Mouse (Mus musculus) liver, postnatal 0 days (tissue): ENCODE data around the gene Dus1l. TPM values are rescaled to one million over a fixed set of nuclear protein-coding genes. Genes with fewer than 3 reads are reported as not detected.

Source experiments
- ATAC-seq: fragments of 200-750 bp; cut with Nextera tagmentation; 2 replicates; pipeline ENCODE4 v1.8.0; 2017; ENCODE audit warnings: mild to moderate bottlenecking, moderate library complexity
- DNase-seq: peaks from one replicate; pipeline ENCODE4 v3.0.0-alpha.2; 2016
- H3K27ac ChIP-seq: fragments of 300-500 bp; sonication (generic); 2 replicates; pipeline ENCODE4 v1.5.1; 2014; ENCODE audit warnings: antibody characterized with exemption, moderate library complexity, mild to moderate bottlenecking, low read depth
- H3K27me3 ChIP-seq: fragments of 300-500 bp; sonication (generic); 2 replicates; pipeline ENCODE4 v1.6.1; 2014; ENCODE audit warnings: low read length, control low read depth, mixed read lengths; ENCODE audit not compliant: insufficient read depth
- H3K36me3 ChIP-seq: fragments of 300-500 bp; sonication (generic); replicated peaks from 2 replicates; pipeline ENCODE4 v1.6.1; 2014; ENCODE audit warnings: mild to moderate bottlenecking, control low read depth, low read length, moderate library complexity, mixed read lengths; ENCODE audit not compliant: insufficient read depth
- H3K4me1 ChIP-seq: fragments of 300-500 bp; sonication (generic); 2 replicates; pipeline ENCODE4 v1.6.1; 2014; ENCODE audit warnings: antibody characterized with exemption, mild to moderate bottlenecking, control low read depth; ENCODE audit not compliant: insufficient read depth
- H3K4me2 ChIP-seq: fragments of 300-500 bp; sonication (generic); 2 replicates; pipeline ENCODE4 v1.6.1; 2014; ENCODE audit warnings: low read depth, mild to moderate bottlenecking, low read length, moderate library complexity, mixed read lengths
- H3K4me3 ChIP-seq: fragments of 300-500 bp; sonication (generic); 2 replicates; pipeline ENCODE4 v1.5.1; 2014; ENCODE audit warnings: low read depth, low read length
- H3K9ac ChIP-seq: fragments of 300-500 bp; sonication (generic); replicated peaks from 2 replicates; pipeline ENCODE4 v1.6.1; 2014; ENCODE audit warnings: mild to moderate bottlenecking, moderate library complexity
- H3K9me3 ChIP-seq: fragments of 300-500 bp; sonication (generic); 2 replicates; pipeline ENCODE4 v1.6.1; 2016; ENCODE audit warnings: mild to moderate bottlenecking, control low read depth, low read length, mixed read lengths
- CTCF ChIP-seq: sonication (generic); IDR thresholded peaks from 2 replicates; pipeline ENCODE4 v1.5.1; 2016; ENCODE audit warnings: antibody characterized with exemption, low read depth
- EP300 ChIP-seq: IDR thresholded peaks from 2 replicates; pipeline ENCODE4 v1.6.1; 2016; ENCODE audit warnings: antibody characterized with exemption, low read depth, mild to moderate bottlenecking
- WGBS: fragments of 180-500 bp; shearing (Covaris S2); extraction: QIAGEN DNeasy Blood & Tissue Kit; methylation state at CpG from one replicate; pipeline ENCODE4 v1.1.7; 2014; ENCODE audit not compliant: insufficient replicate concordance; 5-methylcytosine and 5-hydroxymethylcytosine counted together
- polyA plus RNA-seq: library from polyadenylated mRNA; unstranded; fragments of >200 nt; fragmentation: Nextera tagmentation; extraction: Ambion mirVana; gene quantifications from 2 replicates; pipeline ENCODE4 v1.2.1, GENCODE M21; 2015

Gene Dus1l
- polyA plus RNA-seq, 1 experiment from 2014 or later, result 46.8 TPM

GRCm38 (mm10) chr11:120823956-120824786 is 28.0 kb upstream of the Dus1l start, which contains the start of gene Fasn:
Gene Fasn (minus strand): TSS chr11:120824547.
- DNase-seq (peak; percentile 95), ATAC-seq (peak; percentile 87)
- TF ChIP-seq CTCF, result peak; percentile 66
- no peak for TF ChIP-seq EP300
- no peaks in the 10 kb centered on the region for H3K9me3 ChIP-seq
- peaks cover 18% of the 10 kb centered on the region for H3K36me3 ChIP-seq
- under 1% methylated on average over 84 of the region's 109 CpGs for WGBS
- H3K4me3 ChIP-seq, result peak within 1 kb of the TSS; percentile 68
- peak within 1 kb of the TSS; percentile 86 for H3K4me2 ChIP-seq
- no peaks in the 10 kb centered on the region for H3K27me3 ChIP-seq
- peak within 1 kb of the TSS; percentile 69 for H3K9ac ChIP-seq
- peak within 1 kb of the TSS; percentile 79 for H3K27ac ChIP-seq
- peaks cover 22% of the 10 kb centered on the region for H3K4me1 ChIP-seq

GRCm38 (mm10) chr11:120823551-120823947 is 27.3 kb upstream of the Dus1l start:
- no peak for DNase-seq
- peaks cover 22% of the 10 kb centered on the region for H3K4me1 ChIP-seq

GRCm38 (mm10) chr11:120822831-120823550 is 26.8 kb upstream of the Dus1l start:
- ATAC-seq (no peak), DNase-seq (peak; percentile 45)

More at GRCm38 (mm10) chr11:120823551-120823947, 27.3 kb upstream of the Dus1l start:
- TF ChIP-seq CTCF (no peak), EP300 (no peak)
- WGBS, result 2% methylated on average over 34 of the region's 40 CpGs
- peaks cover 24% of the 10 kb centered on the region for H3K36me3 ChIP-seq
- H3K4me3 ChIP-seq, result peak overlapping the region; percentile 68
- H3K9ac ChIP-seq, result peak overlapping the region; percentile 69
- ATAC-seq, result peak; percentile 37
- H3K27ac ChIP-seq, result peak overlapping the region; percentile 72
- H3K27me3 ChIP-seq, result no peaks in the 10 kb centered on the region
- no peaks in the 10 kb centered on the region for H3K9me3 ChIP-seq
- H3K4me2 ChIP-seq, result peak overlapping the region; percentile 86

GRCm38 (mm10) chr11:120822321-120822720 is 26.1 kb upstream of the Dus1l start:
- Histone ChIP-seq H3K9ac (peak overlapping the region; percentile 69), H3K27ac (no peak overlapping the region), H3K4me2 (peak overlapping the region; percentile 86), H3K4me1 (peaks cover 22% of the 10 kb centered on the region), H3K27me3 (no peaks in the 10 kb centered on the region), H3K9me3 (no peaks in the 10 kb centered on the region), H3K36me3 (peaks cover 35% of the 10 kb centered on the region), H3K4me3 (peak overlapping the region; percentile 68)
- 51% methylated on average over 4 of the region's 4 CpGs for WGBS
- no peak for TF ChIP-seq CTCF
- DNase-seq (no peak), ATAC-seq (no peak)

More at GRCm38 (mm10) chr11:120822831-120823550, 26.8 kb upstream of the Dus1l start:
- WGBS, result 0% methylated on average over 14 of the region's 14 CpGs
- TF ChIP-seq CTCF (no peak), EP300 (no peak)
- peak overlapping the region; percentile 86 for H3K4me2 ChIP-seq
- H3K27me3 ChIP-seq, result no peaks in the 10 kb centered on the region
- no peaks in the 10 kb centered on the region for H3K9me3 ChIP-seq
- peaks cover 30% of the 10 kb centered on the region for H3K36me3 ChIP-seq
- H3K4me3 ChIP-seq, result peak overlapping the region; percentile 68
- peaks cover 22% of the 10 kb centered on the region for H3K4me1 ChIP-seq
- peak overlapping the region; percentile 69 for H3K9ac ChIP-seq
- H3K27ac ChIP-seq, result peak overlapping the region; percentile 72

- Histone ChIP-seq H3K27ac (no peak overlapping the region), H3K4me3 (peak overlapping the region; percentile 68), H3K36me3 (peaks cover 45% of the 10 kb centered on the region), H3K9me3 (no peaks in the 10 kb centered on the region), H3K9ac (peak overlapping the region; percentile 69; the same call in 1 of the 2 replicates), H3K27me3 (no peaks in the 10 kb centered on the region), H3K4me2 (peak overlapping the region; percentile 86), H3K4me1 (peaks cover 22% of the 10 kb centered on the region)
- TF ChIP-seq EP300 (no peak), CTCF (no peak)
- ATAC-seq (no peak), DNase-seq (peak; percentile 51)
- WGBS, result 74% methylated on average over 14 of the region's 14 CpGs
Observed at GRCm38 (mm10) chr11:120821076-120821922, 25.1 kb upstream of the Dus1l start.
